Mouse (Mus musculus) megakaryocyte, embryonic 14.5 days (primary cell): ENCODE measurements around the gene Plk3.

Experiments used
- FLI1 ChIP-seq: IDR thresholded peaks from 2 replicates; pipeline ENCODE4 v1.6.1; 2012; ENCODE audit warnings: low read length, inconsistent platforms, mixed read lengths
- GATA1 ChIP-seq: IDR thresholded peaks from 3 replicates; pipeline ENCODE4 v1.6.1; 2012; ENCODE audit warnings: mixed read lengths, low read length, inconsistent platforms, borderline replicate concordance

GRCm38 (mm10) chr4:117148815-117149214, 15.1 kb upstream of the Plk3 start:
- no peak for TF ChIP-seq GATA1
- TF ChIP-seq FLI1: no peak
